Mouse (Mus musculus) lung, embryonic 16.5 days (tissue): ENCODE results near the gene Pdgfc. TPM values are rescaled to one million over a fixed set of nuclear protein-coding genes. Genes with fewer than 3 reads are reported as not detected.

Source experiments
- ATAC-seq: fragments of 200-750 bp; cut with Nextera tagmentation; 2 replicates; pipeline ENCODE4 v1.8.0; 2017; ENCODE audit warnings: low read depth, mild to moderate bottlenecking, moderate library complexity
- H3K27ac ChIP-seq: fragments of 300-500 bp; sonication (generic); 2 replicates; pipeline ENCODE4 v1.5.1; 2014; ENCODE audit warnings: mild to moderate bottlenecking, control low read depth, low read length
- H3K27me3 ChIP-seq: fragments of 300-500 bp; sonication (generic); 2 replicates; pipeline ENCODE4 v1.6.1; 2014; ENCODE audit warnings: low read depth, low read length, mixed read lengths; ENCODE audit not compliant: control insufficient read depth, insufficient read depth
- H3K36me3 ChIP-seq: fragments of 300-500 bp; sonication (generic); 2 replicates; pipeline ENCODE4 v1.6.1; 2014; ENCODE audit warnings: low read length; ENCODE audit not compliant: control insufficient read depth, insufficient read depth
- H3K4me1 ChIP-seq: fragments of 300-500 bp; sonication (generic); replicated peaks from 2 replicates; pipeline ENCODE4 v1.6.1; 2014; ENCODE audit warnings: low read length, mixed read lengths; ENCODE audit not compliant: control insufficient read depth, insufficient read depth
- H3K4me2 ChIP-seq: fragments of 300-500 bp; sonication (generic); 2 replicates; pipeline ENCODE4 v1.6.1; 2014; ENCODE audit warnings: low read depth, low read length, control low read depth
- H3K4me3 ChIP-seq: fragments of 300-500 bp; sonication (generic); 2 replicates; pipeline ENCODE4 v1.5.1; 2014; ENCODE audit warnings: mild to moderate bottlenecking, low read length, control low read depth
- H3K9ac ChIP-seq: fragments of 300-500 bp; sonication (generic); 2 replicates; pipeline ENCODE4 v1.6.1; 2014; ENCODE audit warnings: low read length, control low read depth
- H3K9me3 ChIP-seq: fragments of 300-500 bp; sonication (generic); 2 replicates; pipeline ENCODE4 v1.6.1; 2016; ENCODE audit warnings: low read length; ENCODE audit not compliant: control insufficient read depth
- WGBS: fragments of 180-500 bp; shearing (Covaris S2); extraction: QIAGEN DNeasy Blood & Tissue Kit; methylation state at CpG from one replicate; pipeline ENCODE4 v1.1.7; 2014; 5-methylcytosine and 5-hydroxymethylcytosine counted together
- polyA plus RNA-seq: library from polyadenylated mRNA; unstranded; fragments of >200 nt; fragmentation: Nextera tagmentation; extraction: Ambion mirVana; gene quantifications from 2 replicates; pipeline ENCODE4 v1.2.1, GENCODE M21; 2015

Pdgfc gene
- polyA plus RNA-seq, 1 experiment from 2014 or later: 10.8 TPM

DNA sequence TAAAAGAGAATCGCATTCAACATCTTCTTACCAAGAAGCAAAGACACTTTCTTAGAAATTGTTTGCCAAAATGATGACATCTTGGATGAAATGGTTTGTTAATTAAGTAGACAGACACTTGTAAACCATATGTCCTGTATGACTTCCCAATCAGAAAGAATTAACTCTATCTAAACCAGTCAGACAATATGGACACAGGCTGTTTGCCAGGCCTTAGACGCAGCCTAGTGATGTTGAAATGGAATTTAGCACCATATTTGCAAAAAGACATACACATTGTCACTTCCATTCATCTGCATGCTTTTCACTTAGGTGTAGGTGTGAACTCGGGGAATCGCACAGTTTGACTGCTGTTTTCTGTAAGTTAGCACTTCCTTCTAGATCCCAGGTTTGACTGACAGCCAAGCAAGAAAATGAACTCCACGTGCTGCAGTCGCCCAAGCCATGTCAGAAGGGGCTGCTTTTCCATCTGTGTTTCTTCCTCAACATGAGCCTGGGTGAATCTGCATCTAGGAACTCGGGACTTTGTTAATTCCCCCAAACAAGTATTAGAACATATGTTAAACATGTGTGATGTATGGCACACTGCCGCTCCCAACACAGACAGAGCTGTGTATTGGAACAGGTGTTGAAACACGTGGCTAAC, 10.5 kb upstream of the Pdgfc start:
- Histone ChIP-seq H3K27ac (no peak overlapping the region), H3K4me3 (no peak overlapping the region), H3K4me2 (no peak overlapping the region), H3K36me3 (no peaks in the 10 kb centered on the region), H3K9me3 (no peaks in the 10 kb centered on the region), H3K4me1 (no peaks in the 10 kb centered on the region), H3K27me3 (no peaks in the 10 kb centered on the region), H3K9ac (no peak overlapping the region)
- no peak for ATAC-seq
- 54% methylated on average over 9 of the region's 9 CpGs for WGBS

DNA sequence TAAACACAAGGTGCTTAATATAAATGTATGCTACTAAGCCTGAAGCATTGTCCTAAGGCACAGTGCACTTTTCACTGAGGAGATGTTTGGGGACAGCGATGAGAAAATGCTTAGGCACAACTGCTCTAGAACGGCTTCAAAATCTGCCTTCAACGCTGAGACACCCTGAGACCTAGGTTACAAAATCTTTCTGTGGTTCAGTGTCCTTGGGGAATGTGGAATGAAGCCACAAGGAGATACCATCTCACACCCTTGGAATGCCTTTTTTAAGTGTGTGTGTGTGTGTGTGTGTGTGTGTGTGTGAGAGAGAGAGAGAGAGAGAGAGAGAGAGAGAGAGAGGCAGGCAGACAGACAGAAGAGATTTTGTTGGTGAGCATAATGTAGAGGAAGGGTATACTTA, 7.9 kb upstream of the Pdgfc start:
- Histone ChIP-seq H3K4me1 (no peaks in the 10 kb centered on the region), H3K4me2 (no peak overlapping the region), H3K9ac (no peak overlapping the region), H3K27me3 (no peaks in the 10 kb centered on the region), H3K36me3 (no peaks in the 10 kb centered on the region), H3K9me3 (no peaks in the 10 kb centered on the region), H3K4me3 (no peak overlapping the region), H3K27ac (no peak overlapping the region)
- WGBS: 79% methylated on average over 3 of the region's 3 CpGs
- no peak for ATAC-seq

GRCm38 (mm10) chr3:81029321-81029720, 6.9 kb upstream of the Pdgfc start:
- Histone ChIP-seq H3K9me3 (no peaks in the 10 kb centered on the region), H3K27ac (no peak overlapping the region), H3K27me3 (no peaks in the 10 kb centered on the region), H3K36me3 (no peaks in the 10 kb centered on the region), H3K9ac (no peak overlapping the region), H3K4me1 (no peaks in the 10 kb centered on the region), H3K4me3 (no peak overlapping the region), H3K4me2 (no peak overlapping the region)
- WGBS: 54% methylated on average over 4 of the region's 4 CpGs
- no peak for ATAC-seq

DNA sequence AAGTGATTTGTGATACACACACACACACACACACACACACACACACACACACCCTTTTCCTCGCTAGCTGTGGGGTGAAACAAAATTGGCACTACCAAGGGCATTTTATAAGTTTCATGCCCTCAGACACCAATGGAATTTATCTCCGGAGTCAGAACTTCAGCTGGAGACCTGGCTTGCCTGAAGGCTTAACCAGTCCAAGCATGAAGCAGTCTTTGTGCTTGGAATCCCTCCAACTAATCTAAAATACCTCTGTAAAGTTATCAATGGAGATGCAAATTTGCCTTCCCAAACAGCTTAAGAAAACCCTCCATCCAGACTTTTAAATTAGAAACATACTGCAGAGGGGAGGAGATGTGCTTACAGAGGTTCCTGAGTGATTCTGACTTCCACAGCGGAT, 6.3 kb upstream of the Pdgfc start:
- H3K4me2 ChIP-seq: no peak overlapping the region
- H3K9me3 ChIP-seq: no peaks in the 10 kb centered on the region
- WGBS: 87% methylated on average over 3 of the region's 3 CpGs
- H3K4me1 ChIP-seq: no peaks in the 10 kb centered on the region
- H3K4me3 ChIP-seq: no peak overlapping the region
- no peaks in the 10 kb centered on the region for H3K36me3 ChIP-seq
- H3K27ac ChIP-seq: no peak overlapping the region
- no peak for ATAC-seq
- no peaks in the 10 kb centered on the region for H3K27me3 ChIP-seq
- H3K9ac ChIP-seq: no peak overlapping the region

DNA sequence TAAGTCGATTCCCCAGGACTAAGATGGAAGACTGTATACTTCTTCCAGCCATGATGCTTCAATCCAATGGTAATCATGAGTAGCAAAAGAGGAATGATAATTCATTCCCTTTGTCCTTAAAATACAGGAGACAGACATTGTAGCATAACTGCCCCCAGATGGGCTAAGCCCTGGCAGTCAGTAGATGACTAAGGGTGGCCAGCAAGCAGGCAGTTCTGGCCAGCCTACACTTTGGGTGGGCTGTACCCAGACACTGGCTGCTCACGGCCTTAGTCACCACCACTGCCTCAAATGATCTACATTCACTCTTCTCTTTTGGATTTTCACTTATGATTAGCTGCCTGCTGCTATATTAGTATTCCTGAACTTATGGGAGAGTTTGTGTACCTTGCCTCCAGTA, 5.9 kb upstream of the Pdgfc start:
- WGBS: 84% methylated on average over 2 of the region's 2 CpGs
- H3K9ac ChIP-seq: no peak overlapping the region
- H3K4me2 ChIP-seq: no peak overlapping the region
- no peak overlapping the region for H3K4me3 ChIP-seq
- no peak for ATAC-seq
- H3K9me3 ChIP-seq: no peaks in the 10 kb centered on the region
- H3K27me3 ChIP-seq: no peaks in the 10 kb centered on the region
- H3K36me3 ChIP-seq: no peaks in the 10 kb centered on the region
- no peaks in the 10 kb centered on the region for H3K4me1 ChIP-seq
- no peak overlapping the region for H3K27ac ChIP-seq

DNA sequence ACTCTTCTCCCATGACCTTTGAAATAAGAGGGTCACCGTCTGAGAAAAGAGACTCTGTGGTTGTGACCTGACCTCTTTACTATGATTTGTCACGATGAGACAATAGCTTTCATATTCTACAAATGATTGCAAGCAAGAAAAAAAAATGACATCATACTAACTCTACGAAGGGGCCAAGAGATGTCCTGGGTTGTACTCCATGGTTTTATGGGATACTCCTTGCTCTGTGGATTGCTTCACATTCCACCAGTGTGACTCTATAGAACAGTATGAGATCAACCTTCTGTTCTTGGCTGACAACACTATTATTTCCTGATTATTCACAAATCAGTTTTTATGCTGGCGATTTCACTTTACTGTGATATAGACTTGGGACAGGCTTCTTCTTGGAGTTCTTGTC, 4.2 kb upstream of the Pdgfc start:
- Histone ChIP-seq H3K27ac (no peak overlapping the region), H3K36me3 (no peaks in the 10 kb centered on the region), H3K4me2 (no peak overlapping the region), H3K9me3 (no peaks in the 10 kb centered on the region), H3K27me3 (no peaks in the 10 kb centered on the region), H3K4me3 (no peak overlapping the region), H3K4me1 (0 out of 2 replicates have a peak, but pooled peaks cover 3% of the 10 kb centered on the region), H3K9ac (no peak overlapping the region)
- WGBS: 71% methylated on average over 4 of the region's 4 CpGs
- no peak for ATAC-seq

- no peak overlapping the region for H3K9ac ChIP-seq
- WGBS: 40% methylated on average over 6 of the region's 6 CpGs
- ATAC-seq: no peak
Observed at GRCm38 (mm10) chr3:81034336-81035102, 1.7 kb upstream of the Pdgfc start.

DNA sequence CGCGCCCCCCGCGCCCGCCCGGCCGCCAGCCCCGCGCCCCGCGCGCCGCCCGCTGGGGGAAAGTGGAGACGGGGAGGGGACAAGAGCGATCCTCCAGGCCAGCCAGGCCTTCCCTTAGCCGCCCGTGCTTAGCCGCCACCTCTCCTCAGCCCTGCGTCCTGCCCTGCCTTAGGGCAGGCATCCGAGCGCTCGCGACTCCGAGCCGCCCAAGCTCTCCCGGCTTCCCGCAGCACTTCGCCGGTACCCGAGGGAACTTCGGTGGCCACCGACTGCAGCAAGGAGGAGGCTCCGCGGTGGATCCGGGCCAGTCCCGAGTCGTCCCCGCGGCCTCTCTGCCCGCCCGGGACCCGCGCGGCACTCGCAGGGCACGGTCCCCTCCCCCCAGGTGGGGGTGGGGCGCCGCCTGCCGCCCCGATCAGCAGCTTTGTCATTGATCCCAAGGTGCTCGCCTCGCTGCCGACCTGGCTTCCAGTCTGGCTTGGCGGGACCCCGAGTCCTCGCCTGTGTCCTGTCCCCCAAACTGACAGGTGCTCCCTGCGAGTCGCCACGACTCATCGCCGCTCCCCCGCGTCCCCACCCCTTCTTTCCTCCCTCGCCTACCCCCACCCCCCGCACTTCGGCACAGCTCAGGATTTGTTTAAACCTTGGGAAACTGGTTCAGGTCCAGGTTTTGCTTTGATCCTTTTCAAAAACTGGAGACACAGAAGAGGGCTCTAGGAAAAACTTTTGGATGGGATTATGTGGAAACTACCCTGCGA, 517 bp downstream of the Pdgfc start:
- Histone ChIP-seq H3K27ac (peak overlapping the region; percentile 91), H3K27me3 (no peaks in the 10 kb centered on the region; the same call in 1 of the 2 replicates), H3K9ac (peak overlapping the region; percentile 82), H3K36me3 (no peaks in the 10 kb centered on the region), H3K4me1 (peaks cover 5% of the 10 kb centered on the region; the same call in 1 of the 2 replicates), H3K9me3 (no peaks in the 10 kb centered on the region), H3K4me2 (peak overlapping the region; percentile 93), H3K4me3 (peak overlapping the region; percentile 74)
- WGBS: under 1% methylated on average over 43 of the region's 68 CpGs
- ATAC-seq: peak; percentile 92

More at GRCm38 (mm10) chr3:81034336-81035102, 1.7 kb upstream of the Pdgfc start:
- Histone ChIP-seq H3K4me2 (no peak overlapping the region), H3K27ac (no peak overlapping the region), H3K36me3 (no peaks in the 10 kb centered on the region), H3K4me3 (no peak overlapping the region), H3K4me1 (peaks cover 5% of the 10 kb centered on the region; the same call in 1 of the 2 replicates), H3K9me3 (no peaks in the 10 kb centered on the region), H3K27me3 (no peaks in the 10 kb centered on the region; the same call in 1 of the 2 replicates)

DNA sequence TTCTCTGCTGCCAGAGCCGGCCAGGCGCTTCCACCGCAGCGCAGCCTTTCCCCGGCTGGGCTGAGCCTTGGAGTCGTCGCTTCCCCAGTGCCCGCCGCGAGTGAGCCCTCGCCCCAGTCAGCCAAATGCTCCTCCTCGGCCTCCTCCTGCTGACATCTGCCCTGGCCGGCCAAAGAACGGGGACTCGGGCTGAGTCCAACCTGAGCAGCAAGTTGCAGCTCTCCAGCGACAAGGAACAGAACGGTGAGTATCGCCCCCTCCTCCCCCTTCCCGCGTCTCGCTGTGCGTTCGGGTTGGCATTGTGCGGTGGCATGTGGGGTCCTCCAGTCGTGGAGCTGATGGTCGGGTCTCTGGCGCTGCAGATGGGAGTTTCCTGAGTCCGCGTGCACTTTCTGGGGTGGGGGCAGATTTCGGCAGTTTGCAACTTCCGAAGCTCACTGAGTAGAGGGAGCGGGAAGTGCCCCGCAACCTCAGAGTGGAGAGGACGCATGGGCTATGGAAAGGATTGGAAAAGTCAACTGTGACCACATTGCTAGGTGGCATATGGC, 1.2 kb downstream of the Pdgfc start:
- Histone ChIP-seq H3K27me3 (no peaks in the 10 kb centered on the region; the same call in 1 of the 2 replicates), H3K4me2 (peak overlapping the region; percentile 93), H3K27ac (peak overlapping the region; percentile 91), H3K9ac (peak overlapping the region; percentile 82), H3K4me3 (peak overlapping the region; percentile 74), H3K9me3 (no peaks in the 10 kb centered on the region), H3K4me1 (peaks cover 5% of the 10 kb centered on the region; the same call in 1 of the 2 replicates), H3K36me3 (no peaks in the 10 kb centered on the region)
- WGBS: under 1% methylated on average over 34 of the region's 34 CpGs
- ATAC-seq: peak; percentile 60
